Mouse (Mus musculus) CH12.LX (cell line): ENCODE results near the gene Gstp1.

Source experiments
- CTCF ChIP-seq, 2 experiments: IDR thresholded peaks in 1 of 2; conservative IDR thresholded peaks in 1 of 2; 2 replicates each; pipeline ENCODE4 v1.5.1; 2011 to 2012; ENCODE audit warnings: low read depth in 2 of 2, low read length in 2 of 2, improper control_type of control experiment in 1 of 2, inconsistent platforms in 1 of 2, mild to moderate bottlenecking in 1 of 2, moderate library complexity in 1 of 2
- E2F4 ChIP-seq: IDR thresholded peaks from 2 replicates; pipeline ENCODE4 v1.6.1; 2011; ENCODE audit warnings: low read depth, low read length, improper control_type of control experiment; ENCODE audit not compliant: insufficient replicate concordance
- GABPA ChIP-seq: IDR thresholded peaks from 2 replicates; pipeline ENCODE4 v1.6.1; 2012; ENCODE audit warnings: low read depth, low read length, improper control_type of control experiment, inconsistent platforms; ENCODE audit not compliant: insufficient replicate concordance
- NELFE ChIP-seq: IDR thresholded peaks from 2 replicates; pipeline ENCODE4 v1.6.1; 2011; ENCODE audit warnings: low read depth, low read length, improper control_type of control experiment
- POLR2A ChIP-seq: IDR thresholded peaks from 2 replicates; pipeline ENCODE4 v1.6.1; 2011; ENCODE audit warnings: low read depth, mild to moderate bottlenecking, improper control_type of control experiment, low read length
- POLR2AphosphoS2 ChIP-seq: IDR thresholded peaks from 2 replicates; pipeline ENCODE4 v1.6.1; 2011; ENCODE audit warnings: low read depth, low read length, improper control_type of control experiment
- RCOR1 ChIP-seq: conservative IDR thresholded peaks from 2 replicates; pipeline ENCODE4 v1.6.1; 2012; ENCODE audit warnings: low read depth, mild to moderate bottlenecking, inconsistent platforms, low read length, improper control_type of control experiment
- SMC3 ChIP-seq: IDR thresholded peaks from 2 replicates; pipeline ENCODE4 v1.6.1; 2011; ENCODE audit warnings: low read depth, low read length, improper control_type of control experiment
- TBP ChIP-seq: conservative IDR thresholded peaks from 2 replicates; pipeline ENCODE4 v1.6.1; 2011; ENCODE audit warnings: low read depth, low read length, improper control_type of control experiment
- TCF12 ChIP-seq: IDR thresholded peaks from 2 replicates; pipeline ENCODE4 v1.6.1; 2014; ENCODE audit warnings: low read depth, mild to moderate bottlenecking, inconsistent platforms, low read length, improper control_type of control experiment
- ZMIZ1 ChIP-seq: IDR thresholded peaks from 2 replicates; pipeline ENCODE4 v1.6.1; 2012; ENCODE audit warnings: low read depth, mild to moderate bottlenecking, inconsistent platforms, low read length, improper control_type of control experiment

DNA sequence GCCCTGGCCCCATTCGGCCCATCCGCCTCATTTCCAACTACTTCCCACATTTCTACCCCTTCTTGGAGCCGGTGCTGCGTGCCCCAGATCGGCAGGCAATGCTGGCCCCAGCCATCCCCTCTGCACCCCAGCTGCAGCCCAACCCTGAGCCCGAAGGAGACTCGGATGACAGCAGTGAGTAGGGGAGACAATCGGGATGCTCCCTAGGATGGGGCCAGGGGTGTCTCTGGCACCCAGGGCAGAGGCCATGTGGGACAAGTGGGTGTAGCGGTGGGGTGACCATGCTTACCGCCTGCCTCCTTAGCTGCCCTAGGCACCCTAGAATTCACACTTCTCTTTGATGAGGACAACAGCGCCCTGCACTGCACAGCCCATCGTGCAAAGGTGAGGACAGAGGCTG is 34.1 kb downstream of the Gstp1 start:
- TF ChIP-seq TCF12 (no peak), POLR2A (no peak), POLR2AphosphoS2 (no peak), TBP (no peak), CTCF (conservative IDR thresholded peaks at IDR 0.05 in 1 of 2, IDR thresholded peaks at IDR 0.05 in 1 of 2; ENCODE audit: low read depth in 2 of 2, low read length in 2 of 2) (no peak), ZMIZ1 (no peak), NELFE (no peak), GABPA (no peak), SMC3 (no peak), E2F4 (no peak), RCOR1 (no peak)
